Mouse (Mus musculus) liver, adult (tissue): ENCODE data around the gene Slc25a51.

Experiments used
- GATA4 ChIP-seq: IDR thresholded peaks from 2 replicates; pipeline ENCODE4 v1.6.1; 2014; ENCODE audit warnings: mild to moderate bottlenecking, low read length; ENCODE audit not compliant: insufficient replicate concordance

Slc25a51 gene

DNA sequence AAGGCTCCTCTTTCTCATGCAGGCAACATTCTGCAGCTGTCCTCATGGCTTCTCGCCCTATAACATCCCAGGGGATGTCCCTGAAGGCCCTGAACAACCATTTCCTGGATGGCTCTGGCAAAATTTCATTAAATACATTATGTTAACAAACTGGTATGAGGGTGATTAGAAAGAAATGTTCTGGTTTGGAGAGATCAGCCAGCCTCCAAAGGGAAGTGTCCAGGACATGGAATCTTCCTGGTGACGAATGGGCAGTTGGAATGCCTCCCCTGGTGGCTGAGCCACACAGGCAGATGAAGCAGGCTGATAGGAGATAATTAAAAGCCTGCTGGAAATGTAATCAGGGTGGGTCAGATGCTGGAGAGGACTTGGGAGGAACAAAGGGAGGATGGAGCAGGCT is 27.3 kb upstream of the Slc25a51 start:
- TF ChIP-seq GATA4: no peak

DNA sequence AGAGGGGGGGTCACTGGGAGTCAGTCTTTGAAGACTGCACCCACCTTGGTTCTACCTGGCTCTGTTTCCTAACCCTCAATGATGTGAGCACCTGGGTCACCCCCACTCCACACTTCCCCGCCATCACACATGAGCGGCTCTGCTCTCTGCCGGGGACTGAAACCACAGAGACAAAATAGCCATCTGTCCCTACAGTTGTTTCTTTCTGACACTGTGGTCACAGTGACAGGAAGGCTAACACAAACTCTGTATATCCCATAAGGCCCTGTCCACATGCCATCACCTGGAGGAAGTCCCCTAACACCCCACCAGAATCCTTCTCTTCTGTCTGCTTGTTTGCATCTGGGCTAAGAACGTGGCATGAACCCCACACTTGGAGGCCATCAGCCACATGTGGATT is 26.1 kb upstream of the Slc25a51 start:
- no peak for TF ChIP-seq GATA4

DNA sequence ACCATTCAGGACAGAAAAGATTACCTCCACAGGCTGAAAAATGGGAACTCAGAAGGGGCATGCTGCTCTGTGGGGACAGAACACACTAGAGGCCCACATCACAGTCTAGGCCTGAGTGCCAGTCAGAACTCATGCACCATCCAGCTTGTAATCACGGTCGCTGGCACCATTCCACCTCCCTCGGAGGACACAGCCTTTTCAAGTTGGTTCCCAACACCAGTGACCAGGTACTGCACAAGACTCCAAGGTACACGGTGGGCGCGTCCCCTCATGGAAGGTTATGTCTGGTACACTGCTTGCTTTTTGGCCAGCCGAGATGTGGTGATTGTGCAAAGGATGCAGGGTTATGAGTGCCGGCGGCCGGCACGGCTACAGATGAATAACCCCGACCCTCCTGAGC is 25.5 kb upstream of the Slc25a51 start:
- no peak for TF ChIP-seq GATA4

DNA sequence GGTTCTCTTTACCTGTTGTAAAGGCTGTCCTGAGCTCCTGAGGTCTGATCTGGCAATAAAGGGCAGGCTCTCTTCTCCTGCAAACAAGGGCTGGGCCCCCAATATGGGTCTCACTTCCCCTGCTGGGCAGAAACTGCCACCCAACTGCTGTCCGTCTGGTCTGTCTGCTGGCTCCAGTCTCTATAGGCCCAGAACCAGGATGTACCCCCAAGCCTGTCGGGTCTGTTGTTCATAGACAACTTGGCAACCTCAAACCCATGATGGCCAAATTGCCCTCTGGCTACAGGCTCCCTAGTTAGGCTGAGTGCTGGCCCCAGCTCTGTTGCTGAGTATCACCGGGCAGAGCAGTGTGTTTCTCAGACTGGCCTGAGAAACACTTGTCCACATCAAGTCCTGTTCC is 23.2 kb upstream of the Slc25a51 start:
- no peak for TF ChIP-seq GATA4

DNA sequence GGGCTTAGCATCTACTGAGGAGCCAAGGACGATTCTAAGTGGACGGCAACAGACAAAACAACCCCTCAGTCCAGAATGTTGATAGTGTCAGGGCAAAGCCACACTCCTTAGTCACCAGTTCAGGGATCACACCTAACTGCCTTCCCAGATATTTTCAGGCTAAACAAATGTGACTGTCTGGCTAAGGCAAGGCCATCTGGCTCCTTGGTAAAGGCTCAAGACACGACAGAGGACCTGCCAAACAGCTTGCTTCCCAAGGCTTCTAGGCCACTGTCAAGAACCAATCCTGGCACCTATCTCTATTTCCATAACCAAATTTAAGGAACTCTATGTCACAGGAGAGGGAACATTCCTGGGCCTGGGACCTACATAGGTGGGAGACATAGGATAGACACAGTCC is 22.8 kb upstream of the Slc25a51 start:
- no peak for TF ChIP-seq GATA4

DNA sequence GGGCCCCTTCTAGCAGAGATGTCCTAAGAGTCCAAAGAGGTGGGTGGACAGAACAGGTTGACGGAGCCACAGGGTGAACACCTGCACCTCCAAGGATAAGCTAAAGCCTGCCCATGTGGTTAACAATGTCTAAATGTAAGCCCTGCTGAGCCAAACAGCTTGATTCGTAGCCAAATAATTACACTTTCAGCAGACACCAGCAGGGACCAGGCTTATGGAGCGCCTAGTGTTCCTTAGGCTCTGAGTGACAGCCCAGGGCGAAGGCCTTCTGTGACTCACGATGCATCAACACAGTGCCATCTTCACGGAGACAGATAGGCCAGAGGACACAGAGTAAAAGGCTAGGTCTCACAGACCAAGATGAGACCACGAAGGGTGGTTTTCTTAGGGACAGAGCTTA is 20.9 kb upstream of the Slc25a51 start:
- TF ChIP-seq GATA4: no peak

DNA sequence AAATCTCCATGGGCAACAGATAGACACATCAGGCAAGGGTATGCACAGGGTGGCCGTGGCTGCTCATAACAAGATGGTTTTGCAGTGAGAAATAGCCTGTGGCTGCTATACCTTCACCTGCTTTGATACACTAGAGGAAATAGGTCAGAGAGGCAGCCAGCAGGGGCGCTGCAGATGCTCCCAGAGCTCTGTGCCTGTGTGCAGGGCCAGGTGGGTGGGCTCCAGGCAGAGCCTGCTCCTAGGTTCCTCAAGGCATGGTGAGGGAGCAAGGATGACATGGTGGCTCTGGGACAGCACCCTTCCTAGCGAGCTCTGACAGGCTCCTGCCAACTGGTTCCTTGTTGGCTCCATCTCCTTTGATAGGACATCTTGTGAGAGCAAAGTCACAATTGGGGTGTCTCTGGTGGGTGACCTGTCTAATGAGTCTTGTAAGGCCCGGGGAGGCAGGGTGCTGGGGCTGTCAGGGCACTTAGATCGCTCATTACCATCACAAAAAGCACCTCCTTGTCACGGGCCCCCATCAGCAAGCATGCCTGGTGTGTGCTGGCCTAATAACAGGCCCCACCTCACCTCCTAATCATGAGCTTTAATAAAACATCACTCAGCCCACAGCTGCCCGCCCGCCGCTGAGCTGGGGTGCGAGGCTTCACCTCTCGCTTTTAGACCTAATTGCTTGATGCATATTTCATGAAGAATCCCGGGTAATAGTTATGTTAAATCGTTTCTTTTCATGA is 18.3 kb upstream of the Slc25a51 start:
- no peak for TF ChIP-seq GATA4

DNA sequence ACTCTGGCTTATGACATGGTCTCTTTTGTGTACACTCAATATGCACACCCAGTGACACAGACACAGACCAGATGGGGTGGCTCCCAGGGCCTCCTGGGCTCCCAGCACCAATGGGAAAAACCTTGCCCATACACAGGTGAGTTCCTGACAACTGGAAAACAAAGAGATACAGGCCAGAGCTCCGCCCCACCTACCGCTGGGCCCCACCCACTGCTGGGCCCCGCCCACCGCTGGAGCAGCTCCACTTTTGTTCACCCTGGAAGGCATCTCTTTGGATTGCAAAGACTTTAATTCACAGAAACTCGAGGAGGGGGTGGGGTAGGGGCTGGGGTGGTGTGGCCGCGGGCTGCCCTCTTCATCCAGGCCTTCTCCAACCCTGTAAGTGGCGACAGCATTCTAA is 14.8 kb upstream of the Slc25a51 start:
- TF ChIP-seq GATA4: no peak

DNA sequence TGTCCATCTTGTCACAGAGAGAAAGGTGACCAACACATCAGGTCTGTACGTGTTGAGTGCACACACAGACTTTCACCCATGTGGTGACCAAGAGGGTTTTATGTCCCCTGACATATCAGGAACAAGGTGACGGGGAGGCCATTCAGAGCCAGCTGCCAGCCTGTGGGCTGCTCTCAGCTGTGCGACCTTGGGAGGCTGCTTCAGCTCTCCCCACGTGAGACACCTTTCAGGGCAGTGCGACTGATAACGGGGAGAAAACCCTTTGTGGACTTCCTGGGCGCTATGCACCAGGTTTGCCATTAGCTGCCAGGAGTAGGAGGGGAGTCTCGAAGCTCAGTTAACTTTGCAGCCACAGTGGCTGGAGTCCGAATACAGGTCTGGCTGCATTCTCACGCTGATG is 14.1 kb upstream of the Slc25a51 start:
- no peak for TF ChIP-seq GATA4

DNA sequence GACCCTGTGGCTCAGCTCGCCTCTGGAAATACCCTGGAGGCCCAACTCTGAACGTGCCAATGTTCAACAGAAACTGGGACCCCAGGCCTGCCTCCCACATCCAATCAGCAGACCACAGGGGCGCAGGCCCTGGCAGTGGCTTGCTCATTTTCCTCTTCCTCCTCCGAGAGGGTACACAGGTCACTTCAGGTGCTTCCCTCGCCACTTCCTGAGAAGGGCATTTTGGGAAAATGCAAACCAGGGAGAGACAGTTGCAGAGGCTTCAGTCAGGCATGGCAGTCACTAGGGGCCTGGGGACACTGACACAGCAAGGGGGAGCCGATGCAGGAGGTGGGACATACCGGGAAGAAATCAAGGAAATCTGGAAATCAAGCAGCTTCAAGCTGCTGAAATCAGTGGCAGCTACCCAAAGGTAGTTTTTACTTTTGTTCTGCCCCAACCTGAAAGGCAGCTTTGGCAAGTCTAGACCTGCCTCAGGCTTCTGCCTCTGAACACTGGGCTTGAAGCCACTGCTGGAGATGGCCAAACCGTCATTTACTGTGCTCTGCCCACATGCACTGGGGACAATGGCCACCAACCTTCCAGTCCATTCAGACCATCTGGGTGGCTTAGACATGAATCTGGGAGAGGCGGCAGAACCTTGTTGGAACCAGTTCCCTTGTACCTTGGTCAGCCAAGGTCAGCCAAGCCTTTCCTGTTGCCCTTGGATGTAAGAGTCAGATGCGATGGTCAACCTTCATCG is 13.1 kb upstream of the Slc25a51 start:
- no peak for TF ChIP-seq GATA4

DNA sequence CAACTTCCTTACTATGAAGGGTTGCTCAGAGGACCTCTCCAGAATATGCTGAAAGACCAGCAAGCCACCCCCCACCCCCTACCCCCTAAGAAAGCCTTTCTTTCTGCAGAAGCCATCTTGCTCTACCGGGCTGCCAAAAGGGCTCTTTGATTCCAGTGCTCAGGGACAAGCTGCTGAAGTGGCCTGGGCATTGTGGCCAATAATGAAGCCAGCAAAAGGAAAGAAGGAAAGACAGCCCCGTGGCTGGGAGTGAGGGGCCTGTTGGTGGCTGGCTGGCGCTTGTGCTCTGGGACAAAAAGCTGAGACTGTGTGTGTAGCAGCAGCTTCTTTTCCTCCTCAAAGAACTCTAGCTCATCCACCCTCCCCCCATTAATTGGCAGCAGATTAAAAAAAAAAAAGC is 12.2 kb upstream of the Slc25a51 start:
- no peak for TF ChIP-seq GATA4

DNA sequence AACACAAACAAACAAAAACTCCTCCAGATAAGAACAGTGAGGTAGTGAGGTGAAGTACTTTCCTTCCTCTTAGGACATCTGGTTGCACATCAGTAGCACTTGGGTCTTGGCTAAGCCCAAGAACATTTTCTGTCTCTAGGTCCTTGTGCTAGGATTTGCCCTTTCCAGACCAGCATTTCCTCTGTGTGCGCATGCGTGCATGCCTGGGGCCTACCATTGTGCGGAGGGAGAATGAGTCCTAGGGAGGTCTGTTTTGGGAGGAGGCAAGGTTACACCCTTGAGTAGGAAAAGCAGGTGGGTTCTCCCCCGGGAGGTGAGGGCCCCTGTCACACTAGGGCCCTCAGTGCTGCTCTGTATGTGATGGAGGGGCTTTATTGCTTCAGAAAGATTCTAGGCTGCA is 10.5 kb upstream of the Slc25a51 start:
- TF ChIP-seq GATA4: no peak

DNA sequence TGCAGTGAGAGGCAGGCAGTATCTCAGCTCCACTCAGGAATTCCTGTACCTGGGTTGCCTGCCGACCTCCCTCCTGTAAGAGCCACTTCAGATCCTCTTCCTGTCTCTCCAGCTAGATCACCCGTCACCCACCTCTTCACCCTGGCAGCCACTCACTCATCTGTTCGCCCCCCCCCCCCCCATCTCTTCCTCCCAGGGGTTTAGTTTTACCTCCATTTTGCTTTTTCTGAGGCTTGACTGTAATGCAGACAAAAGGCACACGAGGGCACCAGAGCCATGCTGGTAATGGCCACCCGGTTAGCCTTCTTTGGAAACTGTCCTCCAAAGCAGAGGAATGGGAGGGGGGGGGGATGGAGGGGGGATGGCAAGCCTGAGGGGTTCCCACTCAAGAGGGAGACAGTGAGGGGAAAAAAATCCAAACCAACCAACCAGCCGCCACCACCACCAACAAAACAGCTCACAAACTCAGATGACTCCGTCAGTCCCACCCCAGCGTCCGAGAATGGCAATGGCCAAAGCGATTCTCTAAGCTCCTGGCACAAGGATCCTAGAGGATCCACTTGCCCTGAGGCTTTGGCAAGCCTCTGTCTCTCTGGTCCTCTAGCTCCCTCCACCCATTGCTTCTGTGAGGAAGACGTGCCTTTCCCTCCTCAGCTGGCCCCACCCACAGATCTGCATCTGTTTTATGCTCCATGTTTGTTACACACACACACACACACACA is 9.8 kb upstream of the Slc25a51 start:
- TF ChIP-seq GATA4: no peak

DNA sequence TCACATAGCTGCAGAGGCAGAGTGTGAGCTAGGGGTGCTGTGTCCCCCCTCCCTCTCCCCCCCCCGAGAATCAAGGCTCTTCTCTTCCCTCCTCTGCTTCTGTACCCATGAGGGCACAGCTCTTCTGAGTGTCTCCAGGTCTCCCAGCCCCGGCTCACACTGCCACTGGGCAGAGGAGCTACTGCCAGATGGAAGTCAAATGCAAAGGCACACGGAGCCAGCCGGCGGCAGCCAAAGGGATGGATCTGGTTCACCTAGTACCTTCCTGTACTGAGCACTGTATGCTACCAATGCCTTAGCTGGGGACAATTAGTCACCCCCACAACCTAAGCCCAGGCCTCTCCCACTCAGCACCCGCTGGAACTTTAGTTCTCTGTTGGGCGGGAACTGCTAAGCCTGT is 7.7 kb upstream of the Slc25a51 start:
- no peak for TF ChIP-seq GATA4

DNA sequence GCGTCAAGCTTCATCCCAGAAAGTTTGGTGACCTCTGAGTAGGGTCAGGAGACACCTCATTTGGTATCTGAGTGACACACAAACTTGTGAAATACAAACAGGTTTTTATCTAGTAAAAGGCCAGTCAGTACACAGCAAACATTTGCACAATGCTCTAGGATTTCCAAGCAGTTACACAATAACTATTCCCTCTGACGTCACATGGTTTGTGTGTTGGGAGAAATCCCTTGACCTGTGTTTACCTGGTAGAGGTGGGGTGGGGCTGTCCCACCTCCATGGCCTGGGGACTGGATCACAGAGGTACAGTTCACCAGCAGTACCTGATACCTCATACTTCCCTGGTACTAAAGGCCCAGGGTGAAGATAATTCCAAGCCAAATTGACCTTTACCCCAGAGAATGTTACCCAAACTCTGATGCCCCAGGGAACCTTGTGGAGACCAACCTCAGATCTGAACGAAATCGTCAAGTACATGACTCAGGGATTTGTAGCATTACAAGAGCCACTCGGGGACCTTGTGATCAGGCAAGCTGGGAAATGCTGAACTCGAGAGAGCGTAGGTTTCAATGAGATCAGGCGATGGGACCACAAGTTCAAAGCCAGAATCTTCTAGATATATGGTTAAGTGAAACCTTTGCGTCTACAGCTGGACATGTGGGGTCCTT is 5.2 kb upstream of the Slc25a51 start:
- peak; percentile 93 for TF ChIP-seq GATA4
